Mouse (Mus musculus): ENCODE data around the gene Unk. TPM values are rescaled to one million over a fixed set of nuclear protein-coding genes. Genes with fewer than 3 reads are reported as not detected.

The Unk gene
- total and polyA plus RNA-seq, 3 experiments = 21.7 to 42.3 TPM; not detected in 1

- TF ChIP-seq E2F4 (IDR thresholded peaks at IDR 0.05; ENCODE audit: borderline replicate concordance, low read depth, low read length) (no peak), MAX (IDR thresholded peaks at IDR 0.05; ENCODE audit: low read length) (no peak), USF2 (IDR thresholded peaks at IDR 0.05; ENCODE audit: borderline replicate concordance in 1 of 2, insufficient read depth in 1 of 2, low read depth in 1 of 2, low read length in 2 of 2) (no peak), CTCF (IDR thresholded peaks at IDR 0.05 in 2 of 3, conservative IDR thresholded peaks at IDR 0.05 in 1 of 3; ENCODE audit: control insufficient read depth in 1 of 3, insufficient read depth in 1 of 3, low read depth in 2 of 3, low read length in 3 of 3, poor library complexity in 1 of 3, severe bottlenecking in 1 of 3) (no peak; a peak in 1 of 6 replicates), POLR2A (IDR thresholded peaks at IDR 0.05; ENCODE audit: control insufficient read depth in 1 of 2, insufficient read depth in 1 of 2, low read depth in 1 of 2, low read length in 2 of 2, poor library complexity in 1 of 2) (peak; percentile 41 to 64; a peak in 2 of 4 replicates), POLR2AphosphoS5 (IDR thresholded peaks at IDR 0.05; ENCODE audit: borderline replicate concordance, low read depth, low read length) (no peak), JUND (IDR thresholded peaks at IDR 0.05; ENCODE audit: low read depth, low read length) (no peak), KAT2A (conservative IDR thresholded peaks at IDR 0.05; ENCODE audit: low read depth, low read length) (no peak), POLR2AphosphoS2 (IDR thresholded peaks at IDR 0.05; ENCODE audit: low read length) (peak; percentile 74), RCOR1 (IDR thresholded peaks at IDR 0.05; ENCODE audit: low read depth, low read length) (no peak), USF1 (IDR thresholded peaks at IDR 0.05; ENCODE audit: low read depth, low read length) (no peak), TBP (IDR thresholded peaks at IDR 0.05; ENCODE audit: low read depth, low read length) (no peak), ZMIZ1 (IDR thresholded peaks at IDR 0.05; ENCODE audit: low read depth, low read length) (0 out of 2 replicates have a peak, but pooled peaks have one; percentile 40), CHD1 (IDR thresholded peaks at IDR 0.05; ENCODE audit: low read depth, low read length) (0 out of 2 replicates have a peak, but pooled peaks have one; percentile 28), ZKSCAN1 (IDR thresholded peaks at IDR 0.05; ENCODE audit: low read depth, low read length) (no peak), MAZ (IDR thresholded peaks at IDR 0.05; ENCODE audit: low read depth, low read length) (0 out of 2 replicates have a peak, but pooled peaks have one; percentile 59)
Observed at GRCm38 (mm10) chr11:116074436-116074991, 44.4 kb downstream of the Unk start (continued).

- H3K27ac ChIP-seq (ENCODE audit: control insufficient read depth, low read depth, low read length) = peak overlapping the region; percentile 97
- peak overlapping the region; percentile 59 to 78 for H3K4me3 ChIP-seq (ENCODE audit: control insufficient read depth in 1 of 2, insufficient read depth in 1 of 2, low read depth in 2 of 2, low read length in 2 of 2)
- H3K4me1 ChIP-seq (ENCODE audit: control insufficient read depth in 1 of 2, insufficient read depth in 2 of 2, low read length in 2 of 2) = peaks cover 11 to 21% of the 10 kb centered on the region in 2 experiments
- no peak for TF ChIP-seq USF1 (IDR thresholded peaks at IDR 0.05; ENCODE audit: low read depth, low read length)
- peak; percentile 74 for TF ChIP-seq RCOR1 (IDR thresholded peaks at IDR 0.05; ENCODE audit: low read depth, low read length)
- peak; percentile 43; the same call in 1 of the 2 replicates for TF ChIP-seq NELFE (IDR thresholded peaks at IDR 0.05; ENCODE audit: low read depth, low read length)
- TF ChIP-seq POLR2AphosphoS5 (IDR thresholded peaks at IDR 0.05; ENCODE audit: borderline replicate concordance, low read depth, low read length) = no peak
- no peak for TF ChIP-seq MYB (IDR thresholded peaks at IDR 0.05; ENCODE audit: low read depth, low read length)
- no peak for TF ChIP-seq MAFK (IDR thresholded peaks at IDR 0.05; ENCODE audit: borderline replicate concordance, low read depth, low read length)
- no peak for TF ChIP-seq UBTF (IDR thresholded peaks at IDR 0.05; ENCODE audit: borderline replicate concordance, insufficient read depth, low read depth, low read length)
- no peak; the same call in 1 of the 2 replicates for TF ChIP-seq KAT2A (conservative IDR thresholded peaks at IDR 0.05; ENCODE audit: low read depth, low read length)
- peak; percentile 5; the same call in 1 of the 2 replicates for TF ChIP-seq BHLHE40 (IDR thresholded peaks at IDR 0.05; ENCODE audit: borderline replicate concordance, low read depth, low read length)
- peak; percentile 93; the same call in 1 of the 2 replicates for TF ChIP-seq CHD1 (IDR thresholded peaks at IDR 0.05; ENCODE audit: low read depth, low read length)
- TF ChIP-seq SIN3A (IDR thresholded peaks at IDR 0.05; ENCODE audit: low read length) = peak; percentile 80
- peak; percentile 85; the same call in 1 of the 2 replicates for TF ChIP-seq MYC (IDR thresholded peaks at IDR 0.05; ENCODE audit: low read depth, low read length)
- no peak for TF ChIP-seq MAZ (IDR thresholded peaks at IDR 0.05; ENCODE audit: low read depth, low read length)
- TF ChIP-seq ETS1 (IDR thresholded peaks at IDR 0.05; ENCODE audit: low read depth, low read length) = peak; percentile 87
- TF ChIP-seq MAX (IDR thresholded peaks at IDR 0.05; ENCODE audit: low read length) = peak; percentile 50
- no peak for TF ChIP-seq JUND (IDR thresholded peaks at IDR 0.05; ENCODE audit: low read depth, low read length)
- peak; percentile 86 for TF ChIP-seq GATA1 (IDR thresholded peaks at IDR 0.05; ENCODE audit: low read depth, low read length)
- TF ChIP-seq EP300 (IDR thresholded peaks at IDR 0.05; ENCODE audit: low read depth in 1 of 2, low read length in 2 of 2) = peak; percentile 68 to 85
- peak; percentile 91 for TF ChIP-seq ELF1 (IDR thresholded peaks at IDR 0.05; ENCODE audit: low read depth, low read length)
- TF ChIP-seq SMC3 (IDR thresholded peaks at IDR 0.05; ENCODE audit: low read depth, low read length) = no peak
- TF ChIP-seq CHD2 (IDR thresholded peaks at IDR 0.05; ENCODE audit: low read length) = peak; percentile 38; the same call in 1 of the 2 replicates
- no peak for TF ChIP-seq NRF1 (IDR thresholded peaks at IDR 0.05; ENCODE audit: insufficient read depth, low read depth, low read length, poor library complexity, severe bottlenecking)
- TF ChIP-seq ZKSCAN1 (IDR thresholded peaks at IDR 0.05; ENCODE audit: low read depth, low read length) = no peak
- TF ChIP-seq GABPA (IDR thresholded peaks at IDR 0.05; ENCODE audit: low read depth, low read length) = no peak
Observed at GRCm38 (mm10) chr11:116075539-116076265, 45.6 kb downstream of the Unk start.

More at GRCm38 (mm10) chr11:116075539-116076265, 45.6 kb downstream of the Unk start:
- Histone ChIP-seq H3K79me2 (ENCODE audit: control insufficient read depth, insufficient read depth, low read length, poor library complexity) (peaks cover 21% of the 10 kb centered on the region), H3K9ac (ENCODE audit: control insufficient read depth, low read depth, low read length, poor library complexity, severe bottlenecking) (peak overlapping the region; percentile 94), H3K9me3 (replicated peaks; ENCODE audit: insufficient read depth, low read length) (no peaks in the 10 kb centered on the region), H3K27me3 (ENCODE audit: control insufficient read depth in 1 of 2, insufficient read depth in 2 of 2, low read length in 2 of 2) (no peaks in the 10 kb centered on the region), H3K36me3 (ENCODE audit: control insufficient read depth in 1 of 2, insufficient read depth in 2 of 2, low read length in 2 of 2) (peaks cover 0 to 24% of the 10 kb centered on the region in 2 experiments; a peak in 2 of 4 replicates)
- peak; percentile 97 for DNase-seq (ENCODE audit: low read depth, low spot score)

Data from MEL (cell line).